Mouse (Mus musculus): ENCODE measurements at regions not wholly inside any gene's neighbourhood (a gene's known extent, or its start where the extent isn't known, plus 50 kb on each side); places are given as distances from the start of the nearest gene placed in this dataset.

DNA sequence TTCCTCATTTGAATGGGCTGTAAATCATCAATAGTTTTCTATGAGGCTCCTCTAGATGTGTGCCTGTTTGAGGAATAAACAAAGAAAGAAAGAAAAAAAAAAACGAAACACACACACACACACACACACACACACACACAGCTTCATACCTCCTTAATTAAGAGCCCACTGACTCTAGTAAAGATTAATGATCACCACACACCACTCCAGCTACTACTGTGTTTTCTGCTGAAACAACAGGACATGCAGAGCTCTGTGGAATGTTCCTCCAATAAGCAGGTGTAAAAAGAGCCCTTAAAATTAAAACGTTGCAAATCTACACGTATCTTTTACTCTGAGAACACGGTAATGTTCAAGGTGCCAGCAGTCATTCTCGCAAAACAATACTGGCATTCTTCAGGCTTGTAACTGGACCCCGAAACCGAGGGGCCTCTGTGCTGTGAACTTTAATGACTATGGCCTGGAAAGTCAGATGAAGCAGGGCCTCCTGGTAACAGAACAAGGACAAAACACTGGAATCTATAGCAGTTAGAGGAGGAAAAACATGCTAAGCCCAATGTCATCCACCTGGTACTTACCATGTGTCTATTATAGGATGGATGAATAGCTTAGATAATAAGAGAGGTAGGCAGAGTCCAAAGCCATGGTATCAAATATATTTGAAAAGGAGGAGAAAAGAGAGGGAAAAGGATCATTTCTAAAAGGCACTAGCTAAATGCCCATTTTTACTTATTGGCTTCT lies 151.7 kb downstream of the Gm11361 start:
- Histone ChIP-seq H3K36me3 (ENCODE audit: inconsistent target) (no peaks in the 10 kb centered on the region), H3K27ac (no peak overlapping the region), H3K4me3 (ENCODE audit: inconsistent target) (no peak overlapping the region), H3K79me2 (ENCODE audit: inconsistent target) (no peaks in the 10 kb centered on the region)
- 87% methylated on average over 6 of the region's 7 CpGs for WGBS (ENCODE audit: missing documents)

DNA sequence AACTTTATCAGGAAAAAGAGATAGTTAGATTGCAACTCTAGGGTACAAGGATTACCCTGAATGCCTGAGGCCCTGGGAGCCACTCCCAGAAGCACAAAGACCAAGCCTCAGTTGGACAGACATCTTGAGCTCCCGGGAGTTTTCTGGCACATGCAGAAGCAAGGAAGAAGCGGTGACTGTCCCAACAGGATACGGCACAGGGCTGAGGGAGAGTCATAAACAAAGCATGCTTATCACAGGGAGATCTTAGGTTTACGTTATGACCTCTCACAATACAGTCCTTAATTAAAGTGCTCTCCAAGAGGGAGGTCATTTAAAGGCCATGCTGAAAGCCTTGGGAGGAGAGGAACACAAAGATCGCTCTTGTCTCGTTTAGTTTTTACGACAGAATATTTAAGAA lies 143.1 kb downstream of the Gm11361 start:
- Histone ChIP-seq H3K36me3 (ENCODE audit: inconsistent target) (no peaks in the 10 kb centered on the region), H3K4me3 (ENCODE audit: inconsistent target) (no peak overlapping the region), H3K27ac (no peak overlapping the region), H3K79me2 (ENCODE audit: inconsistent target) (no peaks in the 10 kb centered on the region)
- WGBS (ENCODE audit: missing documents): 92% methylated on average over 7 of the region's 7 CpGs
